Mouse (Mus musculus) heart, postnatal 0 days (tissue): ENCODE data around the gene Gm3045.

Experiments used
- CTCF ChIP-seq: IDR thresholded peaks from 2 replicates; pipeline ENCODE4 v1.5.1; 2016; ENCODE audit warnings: antibody characterized with exemption, control low read depth, low read depth
- EP300 ChIP-seq: IDR thresholded peaks from 2 replicates; pipeline ENCODE4 v1.6.1; 2016; ENCODE audit warnings: antibody characterized with exemption, low read depth

DNA sequence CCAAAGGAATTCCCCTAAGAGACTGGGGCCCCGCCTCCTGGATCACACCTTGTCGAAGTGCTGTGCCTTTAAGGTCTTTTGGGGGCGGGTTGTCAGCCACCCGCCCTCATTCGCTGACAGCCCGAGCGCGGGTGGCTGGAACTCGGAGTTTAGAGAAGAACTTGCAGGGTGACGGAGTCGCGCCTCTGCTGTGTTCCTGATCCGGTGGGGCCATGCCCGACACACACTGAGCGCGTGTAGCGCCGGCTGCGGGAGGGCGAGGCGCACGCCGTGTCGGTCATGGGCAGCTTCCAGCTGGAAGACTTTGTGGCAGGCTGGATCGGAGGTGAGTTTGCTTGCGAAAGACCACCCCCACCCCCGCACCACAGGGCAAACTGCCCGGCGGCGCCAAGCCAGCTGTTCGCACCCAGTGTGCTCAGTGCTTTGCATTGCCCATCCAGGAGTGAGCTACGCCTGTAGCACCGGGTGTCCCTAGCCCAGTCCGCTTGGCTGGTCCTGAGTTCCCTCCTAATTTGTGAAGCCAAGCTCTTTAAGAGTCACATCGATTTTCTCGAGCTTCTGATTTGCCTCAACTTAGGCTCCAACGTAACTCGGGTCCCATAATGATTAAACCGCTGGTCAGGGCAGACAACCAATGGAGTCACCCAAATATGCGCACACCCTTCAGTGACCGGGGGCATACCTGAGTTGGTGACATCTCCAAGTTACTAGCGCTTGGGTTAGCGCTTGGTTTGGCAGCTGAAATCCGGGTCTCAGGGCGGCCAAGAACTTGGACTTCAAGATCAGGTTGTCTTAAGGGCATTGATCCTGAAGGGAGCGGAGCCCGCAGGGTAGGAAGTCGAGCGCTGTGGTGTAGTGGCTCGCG, 12.0 kb downstream of the Gm3045 start, which contains the start of gene Slc25a48:
- TF ChIP-seq EP300 (no peak), CTCF (no peak)
